Mouse (Mus musculus) layer of hippocampus, postnatal 10 days (tissue): ENCODE data around the gene 4930402H24Rik. TPM values are rescaled to one million over a fixed set of nuclear protein-coding genes. Genes with fewer than 3 reads are reported as not detected.
A peak's percentile ranks its signal among the peaks of the same experiment; 100 is the strongest.

Experiments used
- DNase-seq, 2 experiments: peaks; one replicate each; pipeline ENCODE4 v3.0.0; 2021; ENCODE audit warnings: low spot score in 2 of 2
- total RNA-seq, 2 experiments: library from RNA; stranded (reverse); gene quantifications; 2 replicates each; pipeline ENCODE4 v1.2.3; 2021

4930402H24Rik gene
- total RNA-seq, 2 experiments from 2014 or later: 79.8 to 94.0 TPM

DNA sequence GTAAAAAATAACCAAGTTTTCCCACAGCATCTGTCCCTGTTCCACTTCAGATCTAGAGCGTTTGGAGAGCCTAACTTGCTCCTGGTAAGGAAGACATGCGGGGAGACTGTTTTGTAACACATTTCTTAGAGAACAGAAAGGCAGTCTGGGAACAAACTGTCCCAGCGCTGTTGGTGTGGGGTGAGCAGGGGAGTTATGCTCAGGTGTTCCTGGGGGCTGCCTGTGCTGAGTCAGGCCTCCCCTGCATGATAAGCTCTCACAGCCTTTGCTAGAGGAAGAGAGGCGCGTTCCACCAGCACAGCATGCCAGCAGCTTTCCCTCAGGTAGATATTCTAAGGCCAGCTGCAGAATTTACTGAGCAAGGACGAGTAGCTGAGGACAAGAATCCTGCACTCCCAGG lies 168.2 kb downstream of the 4930402H24Rik start:
- no peak for DNase-seq

GRCm38 (mm10) chr2:130735281-130735680 lies 170.9 kb downstream of the 4930402H24Rik start:
- no peak for DNase-seq

- no peak for DNase-seq
These were observed 172.8 kb downstream of the 4930402H24Rik start for GRCm38 (mm10) chr2:130733444-130733843.

- no peak for DNase-seq
These were observed 174.4 kb downstream of the 4930402H24Rik start for GRCm38 (mm10) chr2:130731855-130732254.

- DNase-seq: no peak
These were observed 175.5 kb downstream of the 4930402H24Rik start for GRCm38 (mm10) chr2:130730746-130731145.

DNA sequence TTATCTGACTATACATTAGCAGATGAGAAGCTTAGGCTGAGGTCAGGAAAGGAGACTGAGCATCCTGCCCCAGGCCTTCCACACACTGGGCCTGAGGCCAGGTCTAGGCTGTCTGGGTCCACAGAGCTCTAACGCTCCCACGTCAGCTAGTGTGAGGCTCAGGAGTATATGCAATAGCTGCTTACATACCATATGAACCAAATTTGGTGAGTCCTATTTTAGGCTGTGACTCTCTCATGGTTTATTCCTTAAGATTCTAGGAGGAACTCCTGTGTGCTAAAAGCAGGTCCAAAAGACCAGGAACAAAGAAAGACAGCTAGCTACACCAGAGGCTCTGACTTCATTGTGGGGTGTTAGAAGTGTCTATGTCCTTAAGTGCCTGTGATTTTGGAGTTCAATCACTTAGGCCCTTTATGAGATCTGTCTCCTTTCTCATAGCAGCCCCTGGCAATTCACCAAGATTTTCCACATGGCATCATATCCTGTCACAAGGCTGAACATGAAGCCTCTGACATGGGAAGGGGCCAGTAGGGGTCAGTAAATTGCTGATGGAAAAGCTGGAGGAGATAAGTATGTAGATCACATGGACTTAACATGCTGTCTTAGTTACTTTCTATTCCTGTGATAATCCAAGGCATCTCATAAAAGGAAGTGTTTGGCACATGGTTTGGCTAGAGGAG lies 177.2 kb downstream of the 4930402H24Rik start:
- DNase-seq: no peak

GRCm38 (mm10) chr2:130727752-130728151 lies 178.5 kb downstream of the 4930402H24Rik start:
- no peak for DNase-seq

DNA sequence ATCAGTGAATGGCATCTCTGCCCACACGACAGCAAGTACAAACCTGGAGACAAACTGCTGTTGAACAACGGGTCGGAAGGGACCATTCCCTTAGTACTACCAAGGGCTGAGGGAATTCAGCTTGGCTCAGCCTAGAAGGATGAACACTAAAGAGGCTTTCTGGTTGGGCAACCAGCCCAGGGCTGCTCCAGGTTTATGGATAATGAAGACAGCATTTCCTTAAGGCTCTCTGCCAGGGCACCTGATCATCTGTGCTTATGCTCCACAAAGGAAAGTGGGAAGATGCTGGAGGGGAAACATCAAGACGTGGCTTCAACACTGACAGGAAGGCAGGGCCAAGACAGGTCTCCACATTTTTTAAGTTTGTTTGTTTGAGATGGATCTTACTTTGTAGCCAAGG lies 181.8 kb downstream of the 4930402H24Rik start:
- DNase-seq: no peak

DNA sequence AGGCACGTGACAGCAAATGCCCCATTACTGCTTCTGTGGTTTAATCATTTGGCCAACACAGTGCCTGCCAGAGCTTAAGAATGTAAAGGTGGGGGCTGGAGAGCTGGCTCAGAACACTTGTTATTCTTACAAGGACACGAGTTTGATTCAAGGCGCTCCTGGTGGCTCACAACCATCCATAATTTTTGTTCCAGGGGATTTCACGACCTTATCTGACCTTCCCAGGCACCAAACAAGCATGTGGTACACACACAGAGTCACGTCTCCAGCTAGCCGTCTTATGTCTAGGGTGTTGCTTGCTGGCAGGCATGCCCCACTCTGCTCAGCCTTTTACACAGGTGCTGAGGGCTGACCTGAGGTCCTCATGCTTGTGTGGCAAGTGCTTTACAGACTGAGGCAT lies 188.3 kb downstream of the 4930402H24Rik start:
- no peak for DNase-seq

DNA sequence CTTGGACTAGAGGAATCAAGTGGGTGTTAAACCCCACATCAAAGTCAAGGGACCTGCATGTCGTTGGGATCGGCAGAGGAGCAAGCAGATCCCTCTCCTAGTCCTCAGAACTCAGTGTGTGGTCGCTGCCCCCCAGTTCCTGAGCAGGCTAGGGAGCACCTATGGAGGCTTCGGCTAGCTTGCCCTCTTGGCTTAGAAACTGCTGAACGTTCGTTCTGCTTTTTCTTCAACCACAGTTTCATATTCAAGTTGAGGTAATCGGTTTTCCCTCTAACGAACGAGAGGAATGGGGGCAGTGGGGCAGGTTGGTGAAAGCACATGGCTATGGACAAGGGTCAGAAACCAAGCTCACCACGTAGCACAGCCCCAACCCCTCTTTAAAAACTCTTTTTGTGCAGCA lies 199.1 kb downstream of the 4930402H24Rik start:
- no peak for DNase-seq

DNA sequence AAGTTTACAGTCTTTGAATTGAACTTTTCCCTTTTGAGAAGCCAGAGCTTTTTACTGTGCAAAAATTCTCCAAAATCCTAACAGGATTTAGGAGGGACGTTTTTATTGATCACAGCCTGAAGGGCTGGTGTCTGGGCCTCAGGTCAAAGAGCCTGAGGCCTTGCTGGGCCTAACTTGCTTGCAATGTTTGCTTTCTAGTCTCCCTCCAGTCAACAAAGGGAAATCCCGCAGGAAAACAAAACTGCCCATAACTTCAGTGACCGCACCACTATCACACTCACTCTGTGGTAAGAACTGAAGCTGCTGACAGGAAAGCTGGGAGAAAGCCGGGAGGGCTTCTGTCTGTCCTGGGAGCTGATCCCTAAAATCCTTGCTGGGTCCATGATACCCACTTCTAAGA lies 199.6 kb downstream of the 4930402H24Rik start:
- no peak for DNase-seq

- no peak for DNase-seq
These were observed 201.0 kb downstream of the 4930402H24Rik start for GRCm38 (mm10) chr2:130705178-130705577.

- peak; percentile 14 to 25 for DNase-seq
These were observed 201.9 kb downstream of the 4930402H24Rik start for GRCm38 (mm10) chr2:130704040-130705001.

- no peak for DNase-seq
These were observed 208.4 kb downstream of the 4930402H24Rik start for GRCm38 (mm10) chr2:130697821-130698266.

DNA sequence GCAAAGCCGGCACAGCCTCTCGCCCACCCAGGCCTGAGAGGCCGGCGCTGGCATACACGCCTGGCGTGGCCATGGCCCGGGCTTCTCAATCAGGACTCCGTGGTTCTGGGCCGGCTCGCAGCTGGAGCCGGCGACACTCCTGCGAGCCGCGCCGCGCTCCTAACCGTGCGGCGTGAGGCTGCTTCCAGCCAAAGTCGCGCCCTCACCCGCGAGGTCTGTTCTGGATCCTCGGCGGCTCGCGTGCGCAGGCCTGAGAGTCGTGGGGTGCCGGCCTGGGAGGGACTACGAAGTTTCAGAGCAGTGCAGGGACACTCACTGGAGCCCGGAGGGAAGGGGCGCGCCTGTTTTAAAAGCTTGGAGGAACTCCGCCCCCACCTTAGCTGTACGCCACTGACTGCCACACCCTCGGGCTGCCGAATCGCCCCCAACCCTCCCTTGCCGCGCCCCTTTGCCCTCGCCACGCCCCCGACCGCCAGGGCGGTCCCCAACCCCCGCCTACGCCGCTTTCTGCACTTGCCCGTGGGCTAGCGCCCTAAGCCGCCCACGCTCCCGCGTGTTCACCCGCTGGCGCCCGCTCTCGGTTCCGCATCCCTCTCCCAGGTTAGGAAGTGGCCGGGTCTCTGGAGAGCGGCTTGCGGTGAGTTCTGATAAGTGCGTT lies 208.9 kb downstream of the 4930402H24Rik start, which contains the start of gene Slc4a11:
Gene Slc4a11, minus strand, starts transcription at position 367 of the 658 bp plus-strand sequence.
- peak; percentile 25 to 31 for DNase-seq

GRCm38 (mm10) chr2:130696700-130697152 lies 209.5 kb downstream of the 4930402H24Rik start:
- no peak for DNase-seq

GRCm38 (mm10) chr2:130693563-130693962 lies 212.6 kb downstream of the 4930402H24Rik start:
- DNase-seq: no peak

DNA sequence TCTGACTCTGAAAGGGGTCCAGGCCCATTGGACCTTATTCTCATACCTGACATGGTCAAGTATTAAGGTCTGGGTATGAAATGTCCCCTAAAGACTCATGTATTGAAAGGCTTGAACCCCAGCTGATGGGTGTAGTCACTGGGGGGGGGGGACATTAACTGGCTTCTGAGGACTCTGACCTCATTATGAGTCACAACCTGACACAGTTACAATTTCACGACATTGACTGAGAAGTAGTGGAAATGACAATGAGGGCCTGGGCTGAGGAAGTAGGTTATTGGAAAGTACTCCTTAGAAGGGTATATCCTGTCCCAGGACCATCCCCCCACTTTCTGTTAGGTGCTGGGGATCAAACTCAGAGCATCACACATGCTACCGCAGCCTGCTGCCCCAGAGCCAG lies 217.2 kb downstream of the 4930402H24Rik start:
- DNase-seq: no peak

- DNase-seq: no peak
These were observed 220.8 kb downstream of the 4930402H24Rik start for GRCm38 (mm10) chr2:130685426-130685825.

DNA sequence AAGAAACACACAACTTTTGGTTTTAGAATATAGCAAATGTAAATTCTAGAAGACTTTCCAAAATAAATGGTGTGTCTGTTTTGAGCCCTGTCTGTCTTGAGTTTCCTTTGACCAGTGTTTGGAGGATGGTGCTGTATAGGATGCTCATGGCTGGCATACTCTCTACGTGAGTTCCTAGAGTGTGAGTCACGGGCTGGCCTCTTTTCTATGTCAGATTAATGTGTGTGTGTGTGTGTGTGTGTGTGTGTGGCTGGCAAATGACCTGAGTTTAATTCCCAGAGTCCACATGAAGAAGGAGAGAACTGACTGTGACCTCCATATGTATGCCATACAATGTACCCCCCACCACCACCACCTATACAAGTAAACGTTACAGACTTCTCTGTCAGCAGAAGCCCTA lies 224.7 kb downstream of the 4930402H24Rik start:
- DNase-seq: no peak

DNA sequence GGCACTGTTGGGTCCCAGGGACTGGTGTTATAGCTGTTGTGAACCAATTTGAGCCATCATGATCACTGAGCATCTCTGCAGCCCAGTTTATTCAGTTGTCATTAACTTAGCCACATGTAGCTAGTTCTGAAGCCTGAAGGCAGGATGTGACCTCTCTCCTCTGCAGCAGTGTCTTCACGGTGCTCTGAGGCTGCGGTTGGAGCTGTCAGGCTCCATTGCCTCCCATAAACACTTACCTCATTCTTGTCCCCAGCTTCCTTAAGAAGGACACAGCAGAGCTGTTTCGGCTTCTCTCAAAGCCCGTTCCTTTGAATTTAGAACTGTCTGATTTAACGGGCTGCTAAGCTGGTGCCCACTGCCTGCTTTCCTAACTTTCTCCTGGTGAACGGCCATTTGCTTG lies 226.3 kb downstream of the 4930402H24Rik start:
- DNase-seq: no peak
